Mouse (Mus musculus): ENCODE data around the gene Atp8a2. TPM values are rescaled to one million over a fixed set of nuclear protein-coding genes. Genes with fewer than 3 reads are reported as not detected.
"Not testable (repeated sequence)": the region's sequence is repeated elsewhere in the genome, so short reads cannot be mapped to it uniquely, and the experiment has no call there.

Atp8a2 gene
- polyA plus RNA-seq, 1 experiment from 2014 or later: 9.0 TPM

- Histone ChIP-seq H3K9ac (ENCODE audit: low read length) (peak within 1 kb of the TSS; percentile 64), H3K4me1 (ENCODE audit: control insufficient read depth, insufficient read depth, low read length) (peaks cover 7% of the 10 kb centered on the region; the same call in 1 of the 2 replicates), H3K4me3 (ENCODE audit: low read depth, low read length) (peak within 1 kb of the TSS; percentile 66), H3K27me3 (ENCODE audit: control insufficient read depth, insufficient read depth, low read length) (peaks cover 8% of the 10 kb centered on the region; the same call in 1 of the 2 replicates), H3K4me2 (ENCODE audit: low read depth) (peak within 1 kb of the TSS; percentile 73), H3K36me3 (ENCODE audit: control insufficient read depth, insufficient read depth, low read length) (no peaks in the 10 kb centered on the region), H3K27ac (ENCODE audit: low read depth, low read length) (peak within 1 kb of the TSS; percentile 80), H3K9me3 (ENCODE audit: control insufficient read depth, low read length) (no peaks in the 10 kb centered on the region)
- under 1% methylated on average over 63 of the region's 65 CpGs for WGBS
- peak; percentile 89 for DNase-seq (ENCODE audit: low spot score)
- ATAC-seq (ENCODE audit: insufficient read depth, low FRiP score, low TSS enrichment): peak; percentile 88
These were observed 571.7 kb downstream of the Atp8a2 start, which contains the start of gene Shisa2 for GRCm38 (mm10) chr14:59625158-59625805. Shisa2 (plus strand) TSS chr14:59625308.

- 18% methylated on average over 9 of the region's 9 CpGs for WGBS
- ATAC-seq (ENCODE audit: insufficient read depth, low FRiP score, low TSS enrichment) (no peak), DNase-seq (ENCODE audit: low spot score) (no peak)
- H3K4me2 ChIP-seq (ENCODE audit: low read depth): no peak overlapping the region
- H3K4me1 ChIP-seq (ENCODE audit: control insufficient read depth, insufficient read depth, low read length): peaks cover 7% of the 10 kb centered on the region; the same call in 1 of the 2 replicates
- H3K27me3 ChIP-seq (ENCODE audit: control insufficient read depth, insufficient read depth, low read length): peaks cover 8% of the 10 kb centered on the region; the same call in 1 of the 2 replicates
- no peak overlapping the region; the same call in 1 of the 2 replicates for H3K4me3 ChIP-seq (ENCODE audit: low read depth, low read length)
- no peak overlapping the region for H3K9ac ChIP-seq (ENCODE audit: low read length)
- H3K36me3 ChIP-seq (ENCODE audit: control insufficient read depth, insufficient read depth, low read length): no peaks in the 10 kb centered on the region
- H3K9me3 ChIP-seq (ENCODE audit: control insufficient read depth, low read length): no peaks in the 10 kb centered on the region
- no peak overlapping the region for H3K27ac ChIP-seq (ENCODE audit: low read depth, low read length)
These were observed 572.6 kb downstream of the Atp8a2 start for GRCm38 (mm10) chr14:59624326-59624885.

- H3K4me1 ChIP-seq (ENCODE audit: control insufficient read depth, insufficient read depth, low read length): no peaks in the 10 kb centered on the region
- no peak overlapping the region for H3K27ac ChIP-seq (ENCODE audit: low read depth, low read length)
- no peaks in the 10 kb centered on the region for H3K36me3 ChIP-seq (ENCODE audit: control insufficient read depth, insufficient read depth, low read length)
- 70% methylated on average over 7 of the region's 7 CpGs for WGBS
- H3K4me2 ChIP-seq (ENCODE audit: low read depth): no peak overlapping the region
- H3K9ac ChIP-seq (ENCODE audit: low read length): no peak overlapping the region
- ATAC-seq (ENCODE audit: insufficient read depth, low FRiP score, low TSS enrichment): no peak
- no peaks in the 10 kb centered on the region for H3K27me3 ChIP-seq (ENCODE audit: control insufficient read depth, insufficient read depth, low read length)
- no peak overlapping the region for H3K4me3 ChIP-seq (ENCODE audit: low read depth, low read length)
- DNase-seq (ENCODE audit: low spot score): no peak
- no peaks in the 10 kb centered on the region for H3K9me3 ChIP-seq (ENCODE audit: control insufficient read depth, low read length)
These were observed 580.2 kb downstream of the Atp8a2 start for GRCm38 (mm10) chr14:59616802-59617201.

- not testable (repeated sequence) for H3K27ac ChIP-seq (ENCODE audit: low read depth, low read length); H3K36me3 ChIP-seq (ENCODE audit: control insufficient read depth, insufficient read depth, low read length); H3K4me1 ChIP-seq (ENCODE audit: control insufficient read depth, insufficient read depth, low read length); H3K27me3 ChIP-seq (ENCODE audit: control insufficient read depth, insufficient read depth, low read length); H3K4me2 ChIP-seq (ENCODE audit: low read depth); ATAC-seq (ENCODE audit: insufficient read depth, low FRiP score, low TSS enrichment); H3K9me3 ChIP-seq (ENCODE audit: control insufficient read depth, low read length); H3K9ac ChIP-seq (ENCODE audit: low read length); H3K4me3 ChIP-seq (ENCODE audit: low read depth, low read length); DNase-seq (ENCODE audit: low spot score)
- 83% methylated on average over 3 of the region's 3 CpGs for WGBS
These were observed 582.8 kb downstream of the Atp8a2 start for GRCm38 (mm10) chr14:59614149-59614548.

GRCm38 (mm10) chr14:59612920-59613625 is 583.9 kb downstream of the Atp8a2 start:
- no peak for ATAC-seq (ENCODE audit: insufficient read depth, low FRiP score, low TSS enrichment)
- Histone ChIP-seq H3K9ac (ENCODE audit: low read length) (no peak overlapping the region), H3K4me3 (ENCODE audit: low read depth, low read length) (no peak overlapping the region), H3K36me3 (ENCODE audit: control insufficient read depth, insufficient read depth, low read length) (no peaks in the 10 kb centered on the region), H3K9me3 (ENCODE audit: control insufficient read depth, low read length) (no peaks in the 10 kb centered on the region), H3K27ac (ENCODE audit: low read depth, low read length) (no peak overlapping the region), H3K27me3 (ENCODE audit: control insufficient read depth, insufficient read depth, low read length) (no peaks in the 10 kb centered on the region), H3K4me1 (ENCODE audit: control insufficient read depth, insufficient read depth, low read length) (no peaks in the 10 kb centered on the region), H3K4me2 (ENCODE audit: low read depth) (no peak overlapping the region)
- DNase-seq (ENCODE audit: low spot score): peak; percentile 75
- WGBS: 50% methylated on average over 14 of the region's 14 CpGs

- Histone ChIP-seq H3K4me3 (ENCODE audit: low read depth, low read length) (no peak overlapping the region), H3K27me3 (ENCODE audit: control insufficient read depth, insufficient read depth, low read length) (no peaks in the 10 kb centered on the region), H3K36me3 (ENCODE audit: control insufficient read depth, insufficient read depth, low read length) (no peaks in the 10 kb centered on the region), H3K4me1 (ENCODE audit: control insufficient read depth, insufficient read depth, low read length) (no peaks in the 10 kb centered on the region), H3K27ac (ENCODE audit: low read depth, low read length) (no peak overlapping the region), H3K4me2 (ENCODE audit: low read depth) (no peak overlapping the region), H3K9ac (ENCODE audit: low read length) (no peak overlapping the region), H3K9me3 (ENCODE audit: control insufficient read depth, low read length) (no peaks in the 10 kb centered on the region)
- DNase-seq (ENCODE audit: low spot score) (no peak), ATAC-seq (ENCODE audit: insufficient read depth, low FRiP score, low TSS enrichment) (no peak)
- WGBS: 59% methylated on average over 3 of the region's 3 CpGs
These were observed 590.0 kb downstream of the Atp8a2 start for GRCm38 (mm10) chr14:59607021-59607420.

GRCm38 (mm10) chr14:59605671-59606353 is 591.2 kb downstream of the Atp8a2 start:
- WGBS: 18% methylated on average over 5 of the region's 5 CpGs
- no peaks in the 10 kb centered on the region for H3K36me3 ChIP-seq (ENCODE audit: control insufficient read depth, insufficient read depth, low read length)
- H3K9me3 ChIP-seq (ENCODE audit: control insufficient read depth, low read length): no peaks in the 10 kb centered on the region
- ATAC-seq (ENCODE audit: insufficient read depth, low FRiP score, low TSS enrichment): no peak; the same call in 1 of the 2 replicates
- no peaks in the 10 kb centered on the region for H3K4me1 ChIP-seq (ENCODE audit: control insufficient read depth, insufficient read depth, low read length)
- no peak overlapping the region for H3K9ac ChIP-seq (ENCODE audit: low read length)
- DNase-seq (ENCODE audit: low spot score): peak; percentile 73
- H3K27ac ChIP-seq (ENCODE audit: low read depth, low read length): no peak overlapping the region
- H3K4me2 ChIP-seq (ENCODE audit: low read depth): no peak overlapping the region
- H3K27me3 ChIP-seq (ENCODE audit: control insufficient read depth, insufficient read depth, low read length): no peaks in the 10 kb centered on the region
- H3K4me3 ChIP-seq (ENCODE audit: low read depth, low read length): no peak overlapping the region

- H3K9ac ChIP-seq (ENCODE audit: low read length): no peak overlapping the region
- DNase-seq (ENCODE audit: low spot score) (peak; percentile 44), ATAC-seq (ENCODE audit: insufficient read depth, low FRiP score, low TSS enrichment) (no peak)
- H3K27me3 ChIP-seq (ENCODE audit: control insufficient read depth, insufficient read depth, low read length): no peaks in the 10 kb centered on the region
- no peak overlapping the region for H3K27ac ChIP-seq (ENCODE audit: low read depth, low read length)
- no peaks in the 10 kb centered on the region for H3K36me3 ChIP-seq (ENCODE audit: control insufficient read depth, insufficient read depth, low read length)
- WGBS: 65% methylated on average over 5 of the region's 5 CpGs
- no peak overlapping the region for H3K4me3 ChIP-seq (ENCODE audit: low read depth, low read length)
- no peak overlapping the region for H3K4me2 ChIP-seq (ENCODE audit: low read depth)
- H3K4me1 ChIP-seq (ENCODE audit: control insufficient read depth, insufficient read depth, low read length): no peaks in the 10 kb centered on the region
- H3K9me3 ChIP-seq (ENCODE audit: control insufficient read depth, low read length): no peaks in the 10 kb centered on the region
These were observed 592.9 kb downstream of the Atp8a2 start for GRCm38 (mm10) chr14:59604002-59604645.
